Mouse (Mus musculus) adrenal gland, postnatal 25 days (tissue): ENCODE results near the gene Hint1. TPM values are rescaled to one million over a fixed set of nuclear protein-coding genes. Genes with fewer than 3 reads are reported as not detected.
"Not testable (repeated sequence)": the region's sequence is repeated elsewhere in the genome, so short reads cannot be mapped to it uniquely, and the experiment has no call there.

ENCODE experiments used
- DNase-seq: peaks from one replicate; pipeline ENCODE4 v3.0.0; 2021; ENCODE audit warnings: mixed read lengths
- total RNA-seq: library from RNA; stranded (reverse); gene quantifications from 2 replicates; pipeline ENCODE4 v1.2.3, GENCODE M21; 2021

Gene Hint1
- total RNA-seq, 1 experiment from 2014 or later, result 386 TPM

- not testable (repeated sequence) for DNase-seq
Observed at GRCm38 (mm10) chr11:54896646-54897045, 30.5 kb downstream of the Hint1 start.

GRCm38 (mm10) chr11:54897470-54897869, 31.3 kb downstream of the Hint1 start:
- no peak for DNase-seq

- DNase-seq, result no peak
Observed at GRCm38 (mm10) chr11:54899657-54900056, 33.5 kb downstream of the Hint1 start.

- peak; percentile 69 for DNase-seq
Observed at GRCm38 (mm10) chr11:54902333-54903323, 36.4 kb downstream of the Hint1 start, which contains the start of gene Gpx3. TSS of gene Gpx3 (plus strand) at chr11:54902453.

- no peak for DNase-seq
Observed at GRCm38 (mm10) chr11:54903339-54903738, 37.2 kb downstream of the Hint1 start.

GRCm38 (mm10) chr11:54903940-54904706, 37.9 kb downstream of the Hint1 start:
- DNase-seq, result no peak

- no peak for DNase-seq
Observed at GRCm38 (mm10) chr11:54905086-54905485, 38.9 kb downstream of the Hint1 start.

GRCm38 (mm10) chr11:54905931-54906330, 39.7 kb downstream of the Hint1 start:
- DNase-seq, result no peak

GRCm38 (mm10) chr11:54906466-54906865, 40.3 kb downstream of the Hint1 start:
- DNase-seq, result no peak

GRCm38 (mm10) chr11:54907259-54907658, 41.1 kb downstream of the Hint1 start:
- no peak for DNase-seq

GRCm38 (mm10) chr11:54909273-54909672, 43.1 kb downstream of the Hint1 start:
- DNase-seq, result no peak

GRCm38 (mm10) chr11:54910081-54910665, 44.0 kb downstream of the Hint1 start:
- no peak for DNase-seq

- no peak for DNase-seq
Observed at GRCm38 (mm10) chr11:54911201-54911600, 45.0 kb downstream of the Hint1 start.

GRCm38 (mm10) chr11:54911671-54912502, 45.7 kb downstream of the Hint1 start:
- no peak for DNase-seq

GRCm38 (mm10) chr11:54912503-54913316, 46.5 kb downstream of the Hint1 start:
- no peak for DNase-seq

GRCm38 (mm10) chr11:54913841-54914240, 47.7 kb downstream of the Hint1 start:
- DNase-seq, result no peak

GRCm38 (mm10) chr11:54917461-54917860, 51.3 kb downstream of the Hint1 start:
- DNase-seq, result no peak

GRCm38 (mm10) chr11:54918273-54918672, 52.1 kb downstream of the Hint1 start:
- DNase-seq, result no peak
